Mouse (Mus musculus) olfactory bulb, adult 2 months (tissue): ENCODE measurements around the gene Zfhx3. TPM values are rescaled to one million over a fixed set of nuclear protein-coding genes. Genes with fewer than 3 reads are reported as not detected.

Experiments
- H3K27ac ChIP-seq: fragments of 200-500 bp; 2 replicates; pipeline ENCODE4 v1.5.1; 2012; ENCODE audit warnings: low read depth, low read length; ENCODE audit not compliant: insufficient read depth
- H3K4me1 ChIP-seq: fragments of 200-500 bp; 2 replicates; pipeline ENCODE4 v1.6.1; 2012; ENCODE audit warnings: low read length; ENCODE audit not compliant: control insufficient read depth, insufficient read depth
- H3K4me3 ChIP-seq: fragments of 200-500 bp; 2 replicates; pipeline ENCODE4 v1.5.1; 2012; ENCODE audit warnings: mild to moderate bottlenecking, low read depth, low read length, moderate library complexity; ENCODE audit not compliant: insufficient read depth
- CTCF ChIP-seq: fragments of 200-500 bp; IDR thresholded peaks from 2 replicates; pipeline ENCODE4 v1.5.1; 2012; ENCODE audit warnings: low read depth, mild to moderate bottlenecking, low read length, moderate library complexity; ENCODE audit not compliant: insufficient read depth
- POLR2A ChIP-seq: fragments of 200-500 bp; IDR thresholded peaks from 2 replicates; pipeline ENCODE4 v1.6.1; 2012; ENCODE audit warnings: mild to moderate bottlenecking, low read depth, low read length, moderate library complexity; ENCODE audit not compliant: insufficient read depth
- WGBS: fragments of 180-500 bp; shearing (Covaris S2); methylation state at CpG from one replicate; pipeline ENCODE4 v1.1.7; 2018; 5-methylcytosine and 5-hydroxymethylcytosine counted together
- polyA plus RNA-seq: library from polyadenylated mRNA; stranded (reverse); fragments of >200 nt; gene quantifications from 2 replicates; pipeline ENCODE4 v1.2.4, GENCODE M21; 2012; ENCODE audit warnings: low replicate concordance; ENCODE audit not compliant: missing spikeins, insufficient read depth, insufficient read length

Gene Zfhx3
- polyA plus RNA-seq, 1 experiment = not detected

- Histone ChIP-seq H3K27ac (no peak overlapping the region), H3K4me1 (peaks cover 4% of the 10 kb centered on the region), H3K4me3 (no peak overlapping the region)
- WGBS = 30% methylated on average over 8 of the region's 8 CpGs
- TF ChIP-seq POLR2A (no peak), CTCF (peak; percentile 21; the same call in 1 of the 2 replicates)
These were observed 158.7 kb downstream of the Zfhx3 start for GRCm38 (mm10) chr8:108101131-108101530.

- 30% methylated on average over 16 of the region's 16 CpGs for WGBS
- Histone ChIP-seq H3K4me1 (peaks cover 4% of the 10 kb centered on the region), H3K27ac (no peak overlapping the region), H3K4me3 (no peak overlapping the region)
- TF ChIP-seq POLR2A (no peak), CTCF (no peak)
These were observed 159.8 kb downstream of the Zfhx3 start for GRCm38 (mm10) chr8:108101978-108102865.

GRCm38 (mm10) chr8:108104471-108105098 is 162.1 kb downstream of the Zfhx3 start:
- Histone ChIP-seq H3K4me3 (no peak overlapping the region), H3K4me1 (peaks cover 4% of the 10 kb centered on the region), H3K27ac (no peak overlapping the region)
- TF ChIP-seq CTCF (no peak), POLR2A (no peak)
- WGBS = 76% methylated on average over 10 of the region's 10 CpGs

GRCm38 (mm10) chr8:108125053-108125452 is 182.6 kb downstream of the Zfhx3 start:
- TF ChIP-seq CTCF (no peak), POLR2A (no peak)
- no peaks in the 10 kb centered on the region for H3K4me1 ChIP-seq
- H3K4me3 ChIP-seq = no peak overlapping the region
- H3K27ac ChIP-seq = no peak overlapping the region
- 27% methylated on average over 2 of the region's 2 CpGs for WGBS

GRCm38 (mm10) chr8:108125491-108125890 is 183.0 kb downstream of the Zfhx3 start:
- Histone ChIP-seq H3K4me1 (no peaks in the 10 kb centered on the region), H3K27ac (no peak overlapping the region), H3K4me3 (no peak overlapping the region)
- 44% methylated on average over 2 of the region's 2 CpGs for WGBS
- TF ChIP-seq POLR2A (no peak), CTCF (no peak)

- Histone ChIP-seq H3K27ac (no peak overlapping the region), H3K4me3 (no peak overlapping the region), H3K4me1 (no peaks in the 10 kb centered on the region)
- TF ChIP-seq CTCF (no peak), POLR2A (no peak)
- WGBS = 87% methylated on average over 5 of the region's 5 CpGs
These were observed 204.1 kb downstream of the Zfhx3 start for GRCm38 (mm10) chr8:108146536-108146935.

GRCm38 (mm10) chr8:108148599-108149249 is 206.3 kb downstream of the Zfhx3 start:
- TF ChIP-seq CTCF (no peak), POLR2A (no peak)
- WGBS = 66% methylated on average over 15 of the region's 15 CpGs
- H3K4me3 ChIP-seq = no peak overlapping the region
- no peaks in the 10 kb centered on the region for H3K4me1 ChIP-seq
- H3K27ac ChIP-seq = no peak overlapping the region

GRCm38 (mm10) chr8:108170804-108171203 is 228.4 kb downstream of the Zfhx3 start:
- Histone ChIP-seq H3K4me1 (no peaks in the 10 kb centered on the region), H3K27ac (no peak overlapping the region), H3K4me3 (no peak overlapping the region)
- no peak for TF ChIP-seq CTCF
- no peak for TF ChIP-seq POLR2A
- WGBS = 93% methylated on average over 14 of the region's 14 CpGs

- TF ChIP-seq POLR2A (no peak), CTCF (no peak)
- Histone ChIP-seq H3K4me1 (no peaks in the 10 kb centered on the region), H3K4me3 (no peak overlapping the region), H3K27ac (no peak overlapping the region)
- 90% methylated on average over 4 of the region's 4 CpGs for WGBS
These were observed 240.9 kb downstream of the Zfhx3 start for GRCm38 (mm10) chr8:108183296-108183695.
